Comparison of ENCODE assay signal across 8 mouse cellular contexts in the genomic region with DNA sequence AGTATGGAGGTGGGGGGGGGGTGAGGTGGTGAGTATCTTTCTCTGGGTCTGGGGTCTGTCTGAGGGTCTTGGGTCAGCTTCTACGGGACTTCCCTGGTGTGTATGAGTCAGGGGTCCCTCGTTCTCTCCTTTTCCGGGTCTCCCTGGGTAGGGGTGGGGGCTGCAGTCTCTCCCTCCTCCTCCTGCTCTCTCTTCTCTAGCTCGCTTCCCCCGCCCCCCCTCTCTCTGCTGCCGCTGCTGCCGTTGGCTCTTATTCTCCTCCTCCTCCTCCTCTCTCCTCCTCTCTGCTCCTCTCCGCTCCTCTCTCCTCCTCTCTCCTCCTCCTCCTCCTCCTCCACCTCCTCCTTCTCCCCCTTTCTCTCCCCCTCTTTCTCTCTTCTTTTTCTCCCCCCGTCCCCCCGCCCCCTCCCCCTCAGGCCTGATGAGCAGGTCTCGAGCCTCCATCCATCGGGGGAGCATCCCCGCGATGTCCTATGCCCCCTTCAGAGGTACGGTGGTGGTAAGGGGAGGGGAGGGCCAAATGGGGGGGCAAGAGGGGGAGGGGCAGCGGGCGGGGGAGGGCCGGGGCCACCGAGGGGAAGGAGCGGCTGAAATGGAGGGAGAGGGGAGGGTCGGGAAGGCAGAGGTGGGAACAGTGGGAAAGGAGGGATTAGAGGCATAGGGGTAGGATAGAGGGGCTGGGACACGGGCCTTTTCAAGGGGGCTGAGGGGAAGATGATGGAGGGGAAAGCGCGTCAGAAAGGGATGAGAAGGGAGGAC. TPM values are rescaled to one million over a fixed set of nuclear protein-coding genes. Genes with fewer than 3 reads are reported as not detected.
DNase-seq lines count a peak whose midpoint lies in the region; ATAC-seq and TF ChIP-seq lines count a peak whose summit lies in the region.

Syngap1 (plus strand) TSS at position 223 of the 759 bp plus-strand sequence.

- peak within 1 kb of the TSS; percentile 81 for H3K9ac ChIP-seq in heart, embryonic 14.5 days (ENCODE audit: low read length)
- peak within 1 kb of the TSS; percentile 81 for H3K9ac ChIP-seq in midbrain, embryonic 16.5 days (ENCODE audit: low read depth, low read length)

- H3K9me3 ChIP-seq in heart, embryonic 10.5 days = no peaks in the 10 kb centered on the region
- no peaks in the 10 kb centered on the region for H3K9me3 ChIP-seq in G1E (replicated peaks)
- no peaks in the 10 kb centered on the region for H3K9me3 ChIP-seq in heart, embryonic 14.5 days (ENCODE audit: control insufficient read depth, low read length)
- H3K9me3 ChIP-seq in midbrain, embryonic 16.5 days (replicated peaks; ENCODE audit: control insufficient read depth, low read length, poor library complexity, severe bottlenecking) = no peaks in the 10 kb centered on the region

- WGBS in heart, embryonic 10.5 days = 4% methylated on average over 22 of the region's 24 CpGs
- WGBS in heart, embryonic 14.5 days = 2% methylated on average over 20 of the region's 24 CpGs
- WGBS in midbrain, embryonic 16.5 days = 1% methylated on average over 13 of the region's 24 CpGs

- DNase-seq in heart, embryonic 10.5 days (ENCODE audit: low spot score) = no peak
- DNase-seq in heart, adult 8-10 months (ENCODE audit: low spot score) = no peak
- DNase-seq in G1E (ENCODE audit: low spot score) = no peak
- peak; percentile 89 to 91 for DNase-seq in cerebellum, postnatal 10 days
- peak in 1 of 2 experiments; percentile 81 for DNase-seq in left cerebral cortex, postnatal 10 days (ENCODE audit: extremely low spot score in 1 of 2, low spot score in 2 of 2)
- no peak for DNase-seq in B cell, adult 2 months

- peaks cover 61% of the 10 kb centered on the region for H3K4me1 ChIP-seq in heart, embryonic 10.5 days
- peaks cover 69% of the 10 kb centered on the region for H3K4me1 ChIP-seq in G1E (ENCODE audit: insufficient read depth, low read depth, low read length)
- H3K4me1 ChIP-seq in heart, embryonic 14.5 days (ENCODE audit: control insufficient read depth in 2 of 2, insufficient read depth in 2 of 2, low read length in 2 of 2) = peaks cover 22 to 37% of the 10 kb centered on the region in 2 experiments
- H3K4me1 ChIP-seq in midbrain, embryonic 16.5 days (ENCODE audit: control insufficient read depth, insufficient read depth, low read length) = peaks cover 46% of the 10 kb centered on the region

- no peak for TF ChIP-seq CTCF in G1E (IDR thresholded peaks at IDR 0.05; ENCODE audit: low read depth, low read length)

- H3K36me3 ChIP-seq in heart, embryonic 10.5 days = peaks cover 14% of the 10 kb centered on the region
- H3K36me3 ChIP-seq in G1E (replicated peaks) = peaks cover 41% of the 10 kb centered on the region
- peaks cover 17% of the 10 kb centered on the region for H3K36me3 ChIP-seq in heart, embryonic 14.5 days (ENCODE audit: control insufficient read depth, insufficient read depth, low read length)
- H3K36me3 ChIP-seq in midbrain, embryonic 16.5 days (ENCODE audit: control insufficient read depth, insufficient read depth, low read length) = peaks cover 10% of the 10 kb centered on the region

- H3K27ac ChIP-seq in heart, embryonic 10.5 days = peak within 1 kb of the TSS; percentile 97
- H3K27ac ChIP-seq in heart, embryonic 14.5 days (replicated peaks in 1 of 2; ENCODE audit: control insufficient read depth in 1 of 2, insufficient read depth in 1 of 2, low read depth in 2 of 2, low read length in 2 of 2) = peak within 1 kb of the TSS; percentile 87 to 91
- H3K27ac ChIP-seq in midbrain, embryonic 16.5 days (ENCODE audit: low read length) = peak within 1 kb of the TSS; percentile 96

- intact Hi-C loops in left cerebral cortex, postnatal 10 days (cut with DNase I) = no loop called here

- H3K4me3 ChIP-seq in heart, embryonic 10.5 days = peak within 1 kb of the TSS; percentile 77
- H3K4me3 ChIP-seq in G1E (ENCODE audit: low read depth, low read length) = peak within 1 kb of the TSS; percentile 82
- peak within 1 kb of the TSS; percentile 53 to 70 for H3K4me3 ChIP-seq in heart, embryonic 14.5 days (ENCODE audit: control insufficient read depth in 1 of 2, insufficient read depth in 1 of 2, low read depth in 1 of 2, low read length in 2 of 2)
- peak within 1 kb of the TSS; percentile 72 for H3K4me3 ChIP-seq in midbrain, embryonic 16.5 days (ENCODE audit: low read depth, low read length)

- H3K27me3 ChIP-seq in heart, embryonic 10.5 days (ENCODE audit: insufficient read depth, poor library complexity, severe bottlenecking) = no peaks in the 10 kb centered on the region
- H3K27me3 ChIP-seq in G1E (ENCODE audit: insufficient read depth, low read length) = no peaks in the 10 kb centered on the region; the same call in 1 of the 2 replicates
- H3K27me3 ChIP-seq in heart, embryonic 14.5 days (ENCODE audit: control insufficient read depth, insufficient read depth, low read length) = no peaks in the 10 kb centered on the region
- H3K27me3 ChIP-seq in midbrain, embryonic 16.5 days (ENCODE audit: control insufficient read depth, insufficient read depth, low read depth, low read length) = no peaks in the 10 kb centered on the region

- H3K4me2 ChIP-seq in heart, embryonic 14.5 days (ENCODE audit: low read length) = peak within 1 kb of the TSS; percentile 70
- H3K4me2 ChIP-seq in midbrain, embryonic 16.5 days (ENCODE audit: low read length) = peak within 1 kb of the TSS; percentile 98

- 0 out of 2 replicates have a peak, but pooled peaks have one; percentile 4 for ATAC-seq in G1E (ENCODE audit: extremely low read depth, insufficient number of reproducible peaks, low FRiP score, poor library complexity, severe bottlenecking)
- no peak for ATAC-seq in heart, embryonic 14.5 days (ENCODE audit: insufficient number of reproducible peaks, insufficient read depth, low FRiP score, low read depth)
- 0 out of 2 replicates have a peak, but pooled peaks have one; percentile 1 for ATAC-seq in midbrain, embryonic 16.5 days

RNA-seq across cellular contexts. Expression of gene Syngap1, which starts in this region (rescaled TPM):
- 0.86 and 1.6 TPM in 2 replicates for polyA plus RNA-seq in heart, embryonic 10.5 days (2016; fragmentation: Nextera tagmentation; extraction: Ambion mirVana)
- total RNA-seq in heart, adult 8-10 months (2022) = 1 to 10 TPM; 3.6 to 5.2 (median 4.7) TPM
- total RNA-seq in G1E (2014; fragmentation: Nextera tagmentation) (88.0 and 117 TPM in 2 replicates), G1E (2017) (7.3 and 10.2 TPM in 2 replicates)
- polyA plus RNA-seq in G1E (2012) = 22.3 and 24.1 TPM in 2 replicates
- 1.5 TPM in 2 replicates for polyA plus RNA-seq in heart, embryonic 14.5 days (2014; fragmentation: Nextera tagmentation; extraction: Ambion mirVana)
- total RNA-seq in left cerebral cortex, postnatal 10 days (2021) = 100 to 1,000 TPM; 536 to 546 TPM
- polyA plus RNA-seq in midbrain, embryonic 16.5 days (2015; fragmentation: Nextera tagmentation; extraction: Ambion mirVana) = 4.3 and 4.6 TPM in 2 replicates

Comparison
In these comparisons a context has a peak if more than half of its experiments do, and no peak if none do; other contexts are left out.
1. RNA of gene Syngap1 (total RNA-seq): 536 to 546 TPM in left cerebral cortex, postnatal 10 days; 7.3 to 117 TPM in G1E and 3.6 to 5.2 TPM in heart, adult 8-10 months; every median in the first group is over 4 times any median in the second.
2. DNase-seq: peak in cerebellum, postnatal 10 days (2 of 2); none in heart, embryonic 10.5 days (single experiment), heart, adult 8-10 months (single experiment), G1E (single experiment) and B cell, adult 2 months (0 of 2).
3. Peak in every context shown above with its lines, with median percentiles within 50 percentile points of each other: H3K27ac ChIP-seq and H3K4me3 ChIP-seq.